Mouse (Mus musculus) liver, embryonic 14.5 days (tissue): ENCODE data around the gene Smoc2.

ENCODE experiments used
- CTCF ChIP-seq: IDR thresholded peaks from 2 replicates; pipeline ENCODE4 v1.5.1; 2016; ENCODE audit warnings: antibody characterized with exemption, low read depth, control low read depth
- EP300 ChIP-seq: IDR thresholded peaks from 2 replicates; pipeline ENCODE4 v1.6.1; 2016; ENCODE audit warnings: antibody characterized with exemption, low read depth

GRCm38 (mm10) chr17:14312440-14312839 is 33.1 kb downstream of the Smoc2 start:
- TF ChIP-seq EP300: no peak
- no peak for TF ChIP-seq CTCF
